Mouse (Mus musculus) MEL (cell line): ENCODE results near the gene Btbd3. TPM values are rescaled to one million over a fixed set of nuclear protein-coding genes. Genes with fewer than 3 reads are reported as not detected.

Source experiments
- DNase-seq: peaks from one replicate; pipeline ENCODE4 v3.0.0; 2011; ENCODE audit warnings: low read depth, low spot score
- H3K27ac ChIP-seq: 2 replicates; pipeline ENCODE4 v1.5.1; 2012; ENCODE audit warnings: low read depth, mild to moderate bottlenecking, control low read depth, low read length, moderate library complexity; ENCODE audit not compliant: control insufficient read depth
- H3K27me3 ChIP-seq, 2 experiments: fragments of 150-350 bp in 1 of 2; sonication (generic) in 1 of 2; 2 replicates each; pipeline ENCODE4 v1.6.1; 2012; ENCODE audit warnings: low read length in 2 of 2, mild to moderate bottlenecking in 2 of 2, improper control_type of control experiment in 1 of 2, moderate library complexity in 1 of 2; ENCODE audit not compliant: insufficient read depth in 2 of 2, control insufficient read depth in 1 of 2
- H3K36me3 ChIP-seq, 2 experiments: 2 replicates each; pipeline ENCODE4 v1.6.1; 2012 to 2014; ENCODE audit warnings: low read length in 2 of 2, improper control_type of control experiment in 1 of 2, inconsistent platforms in 1 of 2, mild to moderate bottlenecking in 1 of 2; ENCODE audit not compliant: insufficient read depth in 2 of 2, control insufficient read depth in 1 of 2
- H3K4me1 ChIP-seq, 2 experiments: fragments of 150-350 bp in 1 of 2; sonication (generic) in 1 of 2; 2 replicates each; pipeline ENCODE4 v1.6.1; 2012; ENCODE audit warnings: low read length in 2 of 2, improper control_type of control experiment in 1 of 2, mild to moderate bottlenecking in 1 of 2; ENCODE audit not compliant: insufficient read depth in 2 of 2, control insufficient read depth in 1 of 2
- H3K4me3 ChIP-seq, 2 experiments: fragments of 150-350 bp in 1 of 2; sonication (generic) in 1 of 2; 2 replicates each; pipeline ENCODE4 v1.5.1; 2012; ENCODE audit warnings: low read depth in 2 of 2, low read length in 2 of 2, mild to moderate bottlenecking in 2 of 2, moderate library complexity in 2 of 2, control low read depth in 1 of 2, improper control_type of control experiment in 1 of 2; ENCODE audit not compliant: control insufficient read depth in 1 of 2, insufficient read depth in 1 of 2
- H3K79me2 ChIP-seq: 2 replicates; pipeline ENCODE4 v1.6.1; 2012; ENCODE audit warnings: mild to moderate bottlenecking, low read length, moderate library complexity; ENCODE audit not compliant: control insufficient read depth, poor library complexity, insufficient read depth
- H3K9ac ChIP-seq: 2 replicates; pipeline ENCODE4 v1.6.1; 2012; ENCODE audit warnings: low read depth, mild to moderate bottlenecking, control low read depth, low read length, moderate library complexity; ENCODE audit not compliant: control insufficient read depth, poor library complexity, severe bottlenecking
- H3K9me3 ChIP-seq: fragments of 150-350 bp; sonication (generic); replicated peaks from 2 replicates; pipeline ENCODE4 v1.6.1; 2012; ENCODE audit warnings: mild to moderate bottlenecking, low read length, improper control_type of control experiment, moderate library complexity; ENCODE audit not compliant: insufficient read depth
- CHD1 ChIP-seq: IDR thresholded peaks from 2 replicates; pipeline ENCODE4 v1.6.1; 2012; ENCODE audit warnings: low read depth, mild to moderate bottlenecking, inconsistent platforms, low read length, improper control_type of control experiment
- CTCF ChIP-seq, 3 experiments: IDR thresholded peaks in 2 of 3; conservative IDR thresholded peaks in 1 of 3; 2 replicates each; pipeline ENCODE4 v1.5.1; 2011 to 2012; ENCODE audit warnings: low read length in 3 of 3, low read depth in 2 of 3, mild to moderate bottlenecking in 2 of 3, improper control_type of control experiment in 1 of 3, inconsistent platforms in 1 of 3, mixed read lengths in 1 of 3, moderate library complexity in 1 of 3; ENCODE audit not compliant: control insufficient read depth in 1 of 3, insufficient read depth in 1 of 3, poor library complexity in 1 of 3, severe bottlenecking in 1 of 3
- E2F4 ChIP-seq: IDR thresholded peaks from 2 replicates; pipeline ENCODE4 v1.6.1; 2011; ENCODE audit warnings: low read depth, low read length, improper control_type of control experiment, borderline replicate concordance
- GABPA ChIP-seq: IDR thresholded peaks from 2 replicates; pipeline ENCODE4 v1.6.1; 2012; ENCODE audit warnings: low read depth, mild to moderate bottlenecking, inconsistent platforms, low read length, improper control_type of control experiment, moderate library complexity
- JUND ChIP-seq: IDR thresholded peaks from 2 replicates; pipeline ENCODE4 v1.6.1; 2011; ENCODE audit warnings: low read depth, mild to moderate bottlenecking, improper control_type of control experiment, low read length
- KAT2A ChIP-seq: conservative IDR thresholded peaks from 2 replicates; pipeline ENCODE4 v1.6.1; 2012; ENCODE audit warnings: low read depth, low read length, improper control_type of control experiment, inconsistent platforms
- MAFK ChIP-seq: IDR thresholded peaks from 2 replicates; pipeline ENCODE4 v1.6.1; 2011; ENCODE audit warnings: low read depth, mild to moderate bottlenecking, low read length, improper control_type of control experiment, borderline replicate concordance
- MAZ ChIP-seq: IDR thresholded peaks from 2 replicates; pipeline ENCODE4 v1.6.1; 2012; ENCODE audit warnings: low read depth, mild to moderate bottlenecking, inconsistent platforms, low read length, improper control_type of control experiment
- MYB ChIP-seq: IDR thresholded peaks from 2 replicates; pipeline ENCODE4 v1.6.1; 2011; ENCODE audit warnings: mild to moderate bottlenecking, low read depth, low read length, improper control_type of control experiment
- MYC ChIP-seq: IDR thresholded peaks from 2 replicates; pipeline ENCODE4 v1.6.1; 2011; ENCODE audit warnings: low read depth, mild to moderate bottlenecking, low read length, improper control_type of control experiment, moderate library complexity
- NELFE ChIP-seq: IDR thresholded peaks from 2 replicates; pipeline ENCODE4 v1.6.1; 2011; ENCODE audit warnings: low read depth, low read length, improper control_type of control experiment
- NRF1 ChIP-seq: IDR thresholded peaks from 2 replicates; pipeline ENCODE4 v1.6.1; 2014; ENCODE audit warnings: low read depth, mild to moderate bottlenecking, inconsistent platforms, low read length, improper control_type of control experiment, moderate library complexity; ENCODE audit not compliant: poor library complexity, insufficient read depth, severe bottlenecking
- POLR2AphosphoS5 ChIP-seq: IDR thresholded peaks from 2 replicates; pipeline ENCODE4 v1.6.1; 2012; ENCODE audit warnings: low read depth, borderline replicate concordance, mild to moderate bottlenecking, inconsistent platforms, low read length, moderate library complexity, mixed read lengths
- SIN3A ChIP-seq: IDR thresholded peaks from 2 replicates; pipeline ENCODE4 v1.6.1; 2012; ENCODE audit warnings: low read length, improper control_type of control experiment, inconsistent platforms
- SMC3 ChIP-seq: IDR thresholded peaks from 2 replicates; pipeline ENCODE4 v1.6.1; 2011; ENCODE audit warnings: low read depth, low read length, improper control_type of control experiment
- TBP ChIP-seq: IDR thresholded peaks from 2 replicates; pipeline ENCODE4 v1.8.0; 2011; ENCODE audit warnings: low read depth, low read length, improper control_type of control experiment
- TCF12 ChIP-seq: IDR thresholded peaks from 2 replicates; pipeline ENCODE4 v1.6.1; 2014; ENCODE audit warnings: low read depth, mild to moderate bottlenecking, inconsistent platforms, low read length, improper control_type of control experiment, moderate library complexity
- USF1 ChIP-seq: IDR thresholded peaks from 2 replicates; pipeline ENCODE4 v1.6.1; 2014; ENCODE audit warnings: low read depth, mild to moderate bottlenecking, inconsistent platforms, low read length, improper control_type of control experiment, moderate library complexity
- USF2 ChIP-seq, 2 experiments: IDR thresholded peaks; 2 replicates each; pipeline ENCODE4 v1.6.1; 2011 to 2012; ENCODE audit warnings: improper control_type of control experiment in 2 of 2, low read length in 2 of 2, borderline replicate concordance in 1 of 2, inconsistent platforms in 1 of 2, low read depth in 1 of 2, mild to moderate bottlenecking in 1 of 2; ENCODE audit not compliant: insufficient read depth in 1 of 2
- polyA plus RNA-seq, 2 experiments: library from polyadenylated mRNA; stranded (reverse) in 1 of 2; unstranded in 1 of 2; fragments of >175 nt in 1 of 2; fragments of >200 nt in 1 of 2; gene quantifications; 2 replicates each; pipeline versions ENCODE4 v1.2.1 to v1.2.4; 2012; ENCODE audit warnings: low replicate concordance in 2 of 2, low read depth in 1 of 2; ENCODE audit not compliant: insufficient read length in 2 of 2, insufficient read depth in 1 of 2, missing spikeins in 1 of 2
- total RNA-seq: library from RNA; depleted of rRNA; stranded (reverse); fragments of 300-350 nt; gene quantifications from 2 replicates; pipeline ENCODE4 v1.2.3, GENCODE M21; 2012

Gene Btbd3
- total and polyA plus RNA-seq, 3 experiments: not detected

DNA sequence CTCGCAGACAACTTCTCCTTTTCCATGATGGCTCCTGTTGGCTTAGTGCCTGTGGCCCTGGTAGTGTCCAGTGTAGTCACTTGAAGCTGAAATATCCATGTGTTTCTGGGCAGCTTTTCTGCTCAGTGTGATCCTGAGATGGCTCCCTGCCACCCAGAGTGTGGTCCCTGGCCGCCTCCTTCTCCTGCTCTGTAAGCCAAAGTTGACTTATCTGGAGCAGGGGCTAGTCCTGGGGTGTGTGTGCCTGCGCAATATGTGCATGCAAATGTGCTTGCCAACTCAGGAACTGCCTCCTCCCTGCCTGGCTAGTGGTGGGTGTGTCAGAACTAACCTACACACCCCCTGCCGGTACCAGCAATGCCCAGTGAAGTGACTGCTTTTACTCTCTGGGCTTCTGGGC, 29.4 kb downstream of the Btbd3 start:
- Histone ChIP-seq H3K79me2 (no peaks in the 10 kb centered on the region), H3K9me3 (no peaks in the 10 kb centered on the region), H3K36me3 (no peaks in the 10 kb centered on the region), H3K27me3 (no peaks in the 10 kb centered on the region), H3K27ac (no peak overlapping the region), H3K4me3 (no peak overlapping the region), H3K9ac (no peak overlapping the region), H3K4me1 (no peaks in the 10 kb centered on the region)
- no peak for DNase-seq
- TF ChIP-seq CTCF (IDR thresholded peaks at IDR 0.05 in 2 of 3, conservative IDR thresholded peaks at IDR 0.05 in 1 of 3; ENCODE audit: control insufficient read depth in 1 of 3, insufficient read depth in 1 of 3, low read depth in 2 of 3, low read length in 3 of 3, poor library complexity in 1 of 3, severe bottlenecking in 1 of 3) (no peak), MYB (no peak), E2F4 (no peak)

DNA sequence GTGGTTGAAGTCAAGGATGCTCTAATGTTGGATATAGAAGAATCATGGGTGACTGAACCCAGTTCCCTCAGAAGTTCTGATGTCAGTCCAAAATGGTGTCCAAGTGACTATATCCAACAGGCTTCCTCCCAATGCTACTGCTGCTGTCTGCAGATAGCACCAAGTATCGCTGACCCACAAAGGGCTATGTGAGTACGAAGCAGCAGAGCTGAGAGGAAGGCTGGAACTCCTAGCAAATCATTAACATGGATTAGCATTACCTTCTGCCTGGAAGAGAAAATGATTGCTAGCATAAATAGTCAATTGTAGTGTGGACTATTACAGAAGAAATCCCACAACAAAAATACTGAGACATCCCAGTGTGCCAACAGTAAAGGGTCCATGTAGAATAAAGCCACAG, 33.8 kb downstream of the Btbd3 start:
- Histone ChIP-seq H3K79me2 (no peaks in the 10 kb centered on the region), H3K27me3 (no peaks in the 10 kb centered on the region), H3K36me3 (no peaks in the 10 kb centered on the region), H3K4me3 (no peak overlapping the region), H3K27ac (no peak overlapping the region), H3K9me3 (no peaks in the 10 kb centered on the region), H3K9ac (no peak overlapping the region), H3K4me1 (no peaks in the 10 kb centered on the region)
- TF ChIP-seq MAZ (no peak), TCF12 (no peak), MYC (no peak), TBP (no peak), CHD1 (no peak), USF1 (no peak), SIN3A (no peak), NRF1 (no peak), MAFK (no peak), SMC3 (no peak), POLR2AphosphoS5 (no peak), NELFE (no peak), GABPA (no peak), JUND (no peak), KAT2A (no peak), USF2 (IDR thresholded peaks at IDR 0.05; ENCODE audit: borderline replicate concordance in 1 of 2, insufficient read depth in 1 of 2, low read depth in 1 of 2, low read length in 2 of 2) (no peak)
- DNase-seq: no peak
